Mouse (Mus musculus): ENCODE data around the gene Usf2. TPM values are rescaled to one million over a fixed set of nuclear protein-coding genes. Genes with fewer than 3 reads are reported as not detected.

Gene Usf2
- 28.7 and 33.5 TPM in 2 replicates for polyA plus RNA-seq (2016; fragmentation: Nextera tagmentation; extraction: Ambion mirVana)

DNA sequence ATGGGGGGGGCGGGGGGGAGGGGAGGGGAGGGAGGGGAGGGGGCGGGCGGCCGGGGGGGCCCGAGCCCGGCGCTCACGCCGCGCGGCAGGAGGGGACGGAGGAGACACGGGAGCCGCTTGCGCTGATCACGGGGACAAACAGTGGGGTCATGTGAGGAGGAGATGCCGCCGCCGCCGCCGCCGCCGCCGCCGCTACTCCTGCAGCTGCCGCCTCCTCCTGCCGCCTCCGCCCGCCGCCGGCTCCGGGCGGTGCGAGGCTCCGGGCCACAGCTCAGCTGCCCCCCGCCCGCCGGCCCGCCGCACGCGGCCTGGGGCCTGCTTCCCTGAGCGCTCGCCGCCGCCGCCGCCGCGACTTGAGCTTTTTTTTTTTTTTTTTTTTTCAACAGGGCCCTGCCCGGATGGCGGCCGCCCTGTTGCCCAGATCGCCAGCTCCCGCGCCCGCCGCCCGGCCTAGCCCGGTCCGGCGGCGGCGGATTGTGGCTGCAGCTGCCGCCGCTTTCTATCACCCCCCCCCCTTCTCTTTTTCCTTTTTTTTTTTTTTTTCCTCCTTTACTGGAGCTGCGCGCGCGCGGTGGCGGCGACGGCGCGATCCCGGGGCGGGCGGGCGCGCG, at the start of gene Usf2:
Usf2 (minus strand) TSS at position 48 of the 611 bp plus-strand sequence.
- Histone ChIP-seq H3K4me3 (peak within 1 kb of the TSS; percentile 94), H3K4me1 (peaks cover 19% of the 10 kb centered on the region), H3K9me3 (replicated peaks) (no peaks in the 10 kb centered on the region), H3K36me3 (peaks cover 61% of the 10 kb centered on the region), H3K27ac (peak within 1 kb of the TSS; percentile 100), H3K27me3 (ENCODE audit: low read depth, poor library complexity, severe bottlenecking) (no peaks in the 10 kb centered on the region)
- peak; percentile 87 for DNase-seq (ENCODE audit: low spot score)
- 6% methylated on average over 62 of the region's 82 CpGs for WGBS

DNA sequence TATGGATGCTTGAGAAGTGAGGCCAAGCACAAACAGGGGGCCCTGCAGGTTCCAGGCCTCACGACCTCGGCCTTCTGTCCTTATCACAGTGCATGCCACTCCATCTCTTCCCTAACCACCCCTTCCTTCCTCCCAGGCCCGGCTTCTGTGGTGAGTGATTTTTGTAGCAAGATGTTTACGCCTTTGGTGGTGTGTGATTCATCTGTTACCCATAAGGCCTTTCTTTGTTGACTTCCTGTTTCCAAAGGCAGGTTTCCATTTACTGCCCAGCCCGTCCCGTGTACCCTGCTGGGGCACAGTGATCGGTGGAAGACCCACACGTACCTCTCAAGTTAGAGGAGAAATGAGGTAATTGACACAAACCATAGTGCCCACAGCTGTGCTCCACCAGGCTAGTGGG, 46.0 kb upstream of the Usf2 start:
- Histone ChIP-seq H3K27me3 (ENCODE audit: low read depth, poor library complexity, severe bottlenecking) (no peaks in the 10 kb centered on the region), H3K4me3 (no peak overlapping the region), H3K27ac (no peak overlapping the region), H3K36me3 (no peaks in the 10 kb centered on the region), H3K9me3 (replicated peaks) (no peaks in the 10 kb centered on the region), H3K4me1 (peaks cover 12% of the 10 kb centered on the region)
- no peak for DNase-seq (ENCODE audit: low spot score)
- WGBS, result 76% methylated on average over 8 of the region's 8 CpGs

DNA sequence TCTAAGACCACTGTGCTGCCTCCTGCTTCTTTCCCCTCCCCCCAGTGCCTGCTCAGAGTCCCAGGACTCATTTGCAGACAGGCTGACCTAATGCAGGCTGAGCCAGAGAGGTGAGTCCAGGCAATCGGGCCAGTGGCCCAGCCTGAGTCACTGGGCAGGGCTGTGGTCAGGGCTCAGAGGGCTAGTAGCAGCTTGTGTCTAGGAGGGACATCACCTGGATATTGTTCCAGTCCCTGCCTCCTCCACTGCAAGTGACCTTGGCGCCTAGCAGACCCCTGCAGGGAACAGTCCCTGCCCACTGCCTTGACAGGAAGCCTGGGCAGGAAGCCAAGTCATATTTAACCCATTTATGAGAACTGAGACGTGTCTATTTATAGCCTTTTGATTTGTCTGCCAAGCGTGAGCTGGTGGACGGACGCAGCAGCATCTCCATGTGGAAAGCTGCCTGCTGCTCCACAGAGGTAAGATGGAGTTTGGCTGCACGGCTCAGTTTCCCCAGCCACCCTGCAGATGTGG, 44.0 kb upstream of the Usf2 start:
- DNase-seq (ENCODE audit: low spot score), result peak; percentile 35
- Histone ChIP-seq H3K27me3 (ENCODE audit: low read depth, poor library complexity, severe bottlenecking) (no peaks in the 10 kb centered on the region), H3K4me1 (peaks cover 12% of the 10 kb centered on the region), H3K27ac (peak overlapping the region; percentile 67), H3K4me3 (no peak overlapping the region), H3K36me3 (no peaks in the 10 kb centered on the region), H3K9me3 (replicated peaks) (peaks cover 2% of the 10 kb centered on the region; the same call in 1 of the 2 replicates)
- 61% methylated on average over 7 of the region's 7 CpGs for WGBS

DNA sequence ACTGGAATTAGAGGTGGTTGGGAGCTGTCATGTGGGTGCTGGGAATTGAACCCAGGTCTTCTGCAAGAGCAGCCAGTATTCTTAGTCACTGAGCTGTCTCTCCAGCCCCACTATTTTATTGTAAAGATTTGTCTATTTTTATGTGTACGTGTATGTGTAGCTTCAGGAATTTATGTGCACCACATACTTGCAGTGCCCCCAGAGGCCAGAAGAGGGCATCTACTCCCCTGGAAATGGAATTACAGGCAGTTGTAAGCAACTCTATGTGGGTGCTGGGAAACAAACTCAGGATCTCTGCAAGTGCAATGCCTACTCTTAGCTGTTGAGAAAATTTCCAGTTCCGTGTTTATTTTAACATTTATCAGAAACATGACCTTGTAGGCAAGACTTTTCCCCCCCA, 39.9 kb upstream of the Usf2 start:
- no peaks in the 10 kb centered on the region for H3K27me3 ChIP-seq (ENCODE audit: low read depth, poor library complexity, severe bottlenecking)
- peaks cover 14% of the 10 kb centered on the region for H3K4me1 ChIP-seq
- peaks cover 2% of the 10 kb centered on the region; the same call in 1 of the 2 replicates for H3K9me3 ChIP-seq (replicated peaks)
- no peak overlapping the region for H3K27ac ChIP-seq
- H3K36me3 ChIP-seq, result no peaks in the 10 kb centered on the region
- no peak for DNase-seq (ENCODE audit: low spot score)
- H3K4me3 ChIP-seq, result no peak overlapping the region
- WGBS, result 94% methylated on average over 2 of the region's 2 CpGs

DNA sequence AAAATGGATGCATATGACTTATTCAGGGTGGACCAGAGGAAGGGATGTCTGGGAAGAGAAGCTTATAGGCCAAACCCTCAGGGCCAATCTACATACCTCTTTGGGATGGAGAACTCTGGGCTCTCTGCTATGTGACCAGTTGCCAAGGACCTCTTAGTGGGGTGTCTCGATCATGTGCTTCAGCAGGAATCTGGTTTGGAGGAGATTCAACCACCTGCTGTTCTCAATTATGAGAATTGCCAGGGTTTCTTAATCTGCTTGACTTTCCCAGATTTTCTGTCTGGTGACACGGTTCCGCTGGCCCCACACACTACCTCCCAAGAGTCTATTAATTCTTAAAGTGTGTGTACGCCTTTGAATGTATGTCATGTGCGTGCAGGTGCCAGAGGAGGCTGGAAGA, 37.4 kb upstream of the Usf2 start:
- no peak overlapping the region for H3K4me3 ChIP-seq
- peaks cover 2% of the 10 kb centered on the region; the same call in 1 of the 2 replicates for H3K9me3 ChIP-seq (replicated peaks)
- H3K27me3 ChIP-seq (ENCODE audit: low read depth, poor library complexity, severe bottlenecking), result no peaks in the 10 kb centered on the region
- whole genome bisulfite sequencing, result 89% methylated on average over 5 of the region's 5 CpGs
- no peak for DNase-seq (ENCODE audit: low spot score)
- H3K4me1 ChIP-seq, result 0 out of 2 replicates have a peak, but pooled peaks cover 2% of the 10 kb centered on the region
- H3K27ac ChIP-seq, result no peak overlapping the region
- no peaks in the 10 kb centered on the region for H3K36me3 ChIP-seq

DNA sequence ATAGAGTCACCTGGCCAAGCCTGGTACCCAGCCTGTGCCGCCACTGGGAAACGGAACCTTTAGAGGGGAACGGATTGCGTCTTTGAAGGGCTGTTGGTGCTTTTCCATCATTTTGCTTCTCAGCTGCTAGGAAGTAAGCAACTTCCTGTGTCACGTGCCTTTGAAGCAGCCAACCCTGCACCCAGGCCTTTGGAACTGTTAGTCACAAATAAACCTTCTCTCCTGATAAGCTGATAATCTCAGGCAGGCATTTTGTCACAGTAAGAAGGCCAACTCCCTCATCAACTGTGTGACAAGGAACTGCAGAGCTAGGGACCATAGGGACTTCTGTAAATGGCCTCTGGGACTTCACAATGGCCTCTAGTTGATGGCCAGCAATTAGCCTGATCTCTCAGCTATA, 35.5 kb upstream of the Usf2 start:
- 79% methylated on average over 5 of the region's 5 CpGs for WGBS
- Histone ChIP-seq H3K27me3 (ENCODE audit: low read depth, poor library complexity, severe bottlenecking) (no peaks in the 10 kb centered on the region), H3K36me3 (no peaks in the 10 kb centered on the region), H3K27ac (no peak overlapping the region), H3K4me3 (no peak overlapping the region), H3K4me1 (0 out of 2 replicates have a peak, but pooled peaks cover 2% of the 10 kb centered on the region), H3K9me3 (replicated peaks) (peaks cover 2% of the 10 kb centered on the region; the same call in 1 of the 2 replicates)
- no peak for DNase-seq (ENCODE audit: low spot score)

DNA sequence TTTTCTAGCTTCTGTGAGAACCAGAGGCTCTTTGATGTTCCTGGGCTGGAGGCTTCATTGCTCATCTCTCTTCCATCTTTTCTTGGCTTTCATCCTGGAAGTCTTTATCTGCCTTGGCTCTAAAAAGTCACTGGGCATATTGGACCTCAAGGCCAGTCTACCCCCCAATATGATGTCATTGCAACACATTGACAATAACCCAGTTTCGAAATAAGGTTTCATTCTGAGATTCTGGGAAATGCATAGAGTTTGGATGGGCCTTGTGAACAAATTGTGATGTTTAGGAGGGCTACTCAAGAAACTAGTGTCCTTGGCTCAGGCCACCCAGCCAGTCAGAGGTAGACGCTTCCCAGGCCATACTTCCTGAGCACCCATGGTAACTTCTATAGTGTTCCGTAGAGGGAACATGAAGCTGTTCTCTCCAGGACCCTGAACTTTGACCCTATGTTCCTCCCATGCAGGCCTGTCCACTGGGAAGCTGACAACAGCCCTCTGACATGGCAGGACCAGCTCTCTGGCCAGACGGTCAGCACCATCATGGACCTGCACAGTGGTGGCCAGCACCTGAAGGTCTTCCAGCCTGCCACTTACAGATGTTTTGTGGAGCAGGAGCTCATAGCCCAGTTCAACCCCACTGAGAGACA, 32.0 kb upstream of the Usf2 start:
- Histone ChIP-seq H3K27me3 (ENCODE audit: low read depth, poor library complexity, severe bottlenecking) (no peaks in the 10 kb centered on the region), H3K36me3 (no peaks in the 10 kb centered on the region), H3K9me3 (replicated peaks) (no peaks in the 10 kb centered on the region), H3K4me3 (no peak overlapping the region), H3K27ac (no peak overlapping the region), H3K4me1 (0 out of 2 replicates have a peak, but pooled peaks cover 2% of the 10 kb centered on the region)
- WGBS, result 90% methylated on average over 4 of the region's 4 CpGs
- DNase-seq (ENCODE audit: low spot score), result no peak

DNA sequence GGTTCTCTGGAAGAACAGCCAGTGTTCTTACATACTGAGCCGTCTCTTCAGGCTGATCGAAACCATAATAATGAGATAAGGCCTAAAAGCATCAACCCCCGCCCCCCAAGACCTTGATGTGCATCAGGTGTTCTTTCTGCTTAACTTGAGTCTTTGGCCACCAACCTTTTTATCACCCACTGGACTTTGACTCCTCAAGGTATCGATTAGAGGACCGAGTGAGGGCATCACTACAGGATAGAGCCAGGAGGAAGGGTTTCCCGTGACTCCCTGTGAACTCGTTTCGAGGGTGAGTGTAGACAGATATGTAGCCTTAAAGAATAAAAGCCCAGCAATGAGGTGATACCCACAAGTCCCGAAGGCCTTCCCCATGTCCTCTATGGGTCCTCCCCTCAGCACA, 28.8 kb upstream of the Usf2 start:
- Histone ChIP-seq H3K4me1 (no peaks in the 10 kb centered on the region), H3K27me3 (ENCODE audit: low read depth, poor library complexity, severe bottlenecking) (no peaks in the 10 kb centered on the region), H3K27ac (no peak overlapping the region), H3K36me3 (no peaks in the 10 kb centered on the region), H3K9me3 (replicated peaks) (no peaks in the 10 kb centered on the region), H3K4me3 (no peak overlapping the region)
- DNase-seq (ENCODE audit: low spot score), result no peak
- WGBS, result 85% methylated on average over 9 of the region's 9 CpGs

DNA sequence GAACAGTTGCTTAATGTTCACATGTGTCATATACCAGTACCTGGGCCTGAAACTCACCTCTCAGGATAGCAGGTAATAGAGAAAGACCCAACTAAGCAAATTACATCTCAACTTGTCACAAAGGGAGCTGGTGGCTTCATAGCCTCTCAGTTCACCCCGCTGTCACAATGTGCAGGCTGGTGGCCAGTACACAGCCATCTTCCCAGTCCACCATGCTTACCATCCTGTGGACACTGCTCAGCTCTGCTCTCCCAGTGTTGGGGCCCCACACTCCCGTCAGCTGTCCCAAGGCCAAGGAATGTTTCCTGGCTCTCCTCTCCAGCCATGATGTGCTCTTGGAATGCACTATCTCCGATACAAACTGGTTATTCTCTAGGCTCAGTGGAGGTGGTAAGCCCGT, 25.1 kb upstream of the Usf2 start:
- no peak overlapping the region for H3K27ac ChIP-seq
- WGBS, result 89% methylated on average over 4 of the region's 4 CpGs
- no peaks in the 10 kb centered on the region for H3K9me3 ChIP-seq (replicated peaks)
- no peaks in the 10 kb centered on the region for H3K27me3 ChIP-seq (ENCODE audit: low read depth, poor library complexity, severe bottlenecking)
- no peak for DNase-seq (ENCODE audit: low spot score)
- no peak overlapping the region for H3K4me3 ChIP-seq
- no peaks in the 10 kb centered on the region for H3K4me1 ChIP-seq
- H3K36me3 ChIP-seq, result no peaks in the 10 kb centered on the region

DNA sequence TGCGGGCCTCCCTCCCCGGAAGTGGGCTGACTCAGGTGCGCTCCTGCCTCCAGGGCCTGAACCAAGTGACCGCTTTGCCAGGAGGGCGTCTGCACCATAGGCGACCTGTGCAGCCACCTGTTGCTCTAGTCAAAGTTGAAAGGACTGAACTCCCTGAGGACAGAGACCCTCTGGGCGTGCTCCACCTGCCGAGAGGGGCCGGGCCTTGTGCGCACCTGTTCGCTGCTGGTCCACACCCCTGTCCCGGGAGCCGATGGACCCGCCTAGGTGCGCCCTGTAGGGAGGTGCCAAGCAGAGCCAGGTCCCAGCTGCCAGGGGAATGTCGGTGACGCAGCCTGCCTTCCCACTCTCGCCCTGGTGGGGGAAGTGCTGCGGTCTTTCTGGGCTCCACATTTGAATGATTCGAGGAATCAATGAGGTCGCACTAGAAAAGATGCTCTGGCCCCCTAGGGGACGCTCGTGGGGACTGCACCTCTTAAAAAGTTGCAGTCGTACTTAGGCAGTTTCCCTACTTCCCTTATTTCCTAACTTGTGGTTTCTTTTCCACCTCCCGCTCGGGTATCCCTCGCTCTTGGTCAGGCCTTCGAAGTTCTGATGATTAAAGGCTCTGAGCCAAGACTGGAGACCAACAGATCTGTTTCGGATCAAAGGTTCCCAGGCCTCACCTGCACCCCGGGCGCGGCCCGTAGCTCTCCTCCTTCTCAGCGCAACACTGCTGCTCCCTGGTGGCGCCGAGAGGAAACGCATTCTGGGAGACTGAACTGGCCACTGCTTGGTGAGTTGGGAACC, 17.1 kb upstream of the Usf2 start, which contains the start of gene Fam187b:
Fam187b (plus strand) TSS at position 290 of the 789 bp plus-strand sequence.
- peak; percentile 89 for DNase-seq (ENCODE audit: low spot score)
- H3K4me3 ChIP-seq, result peak within 1 kb of the TSS; percentile 50
- peaks cover 24% of the 10 kb centered on the region for H3K4me1 ChIP-seq
- under 1% methylated on average over 37 of the region's 37 CpGs for WGBS
- peak within 1 kb of the TSS; percentile 75 for H3K27ac ChIP-seq
- peaks cover 4% of the 10 kb centered on the region; the same call in 1 of the 2 replicates for H3K36me3 ChIP-seq
- peaks cover 25% of the 10 kb centered on the region for H3K27me3 ChIP-seq (ENCODE audit: low read depth, poor library complexity, severe bottlenecking)
- no peaks in the 10 kb centered on the region for H3K9me3 ChIP-seq (replicated peaks)

DNA sequence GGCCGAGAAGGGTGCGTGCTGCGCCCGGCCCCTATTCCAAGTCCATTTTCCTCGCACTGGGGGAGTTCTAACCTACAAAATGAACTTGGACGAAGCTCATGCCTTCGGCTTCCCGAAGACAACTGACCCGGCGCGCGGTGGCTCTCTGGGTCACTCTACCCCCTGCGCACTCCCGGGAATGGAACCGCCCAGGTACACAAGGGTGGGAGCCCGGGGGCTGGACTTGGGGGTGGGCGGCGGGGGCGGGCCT, 16.6 kb upstream of the Usf2 start, which contains the start of gene Lsr:
Lsr (minus strand) TSS at position 214 of the 250 bp plus-strand sequence.
- H3K9me3 ChIP-seq (replicated peaks), result no peaks in the 10 kb centered on the region
- peaks cover 25% of the 10 kb centered on the region for H3K4me1 ChIP-seq
- H3K4me3 ChIP-seq, result peak within 1 kb of the TSS; percentile 50
- peak within 1 kb of the TSS; percentile 75 for H3K27ac ChIP-seq
- peaks cover 25% of the 10 kb centered on the region for H3K27me3 ChIP-seq (ENCODE audit: low read depth, poor library complexity, severe bottlenecking)
- peak; percentile 70 for DNase-seq (ENCODE audit: low spot score)
- WGBS, result under 1% methylated on average over 19 of the region's 19 CpGs
- H3K36me3 ChIP-seq, result peaks cover 4% of the 10 kb centered on the region; the same call in 1 of the 2 replicates

DNA sequence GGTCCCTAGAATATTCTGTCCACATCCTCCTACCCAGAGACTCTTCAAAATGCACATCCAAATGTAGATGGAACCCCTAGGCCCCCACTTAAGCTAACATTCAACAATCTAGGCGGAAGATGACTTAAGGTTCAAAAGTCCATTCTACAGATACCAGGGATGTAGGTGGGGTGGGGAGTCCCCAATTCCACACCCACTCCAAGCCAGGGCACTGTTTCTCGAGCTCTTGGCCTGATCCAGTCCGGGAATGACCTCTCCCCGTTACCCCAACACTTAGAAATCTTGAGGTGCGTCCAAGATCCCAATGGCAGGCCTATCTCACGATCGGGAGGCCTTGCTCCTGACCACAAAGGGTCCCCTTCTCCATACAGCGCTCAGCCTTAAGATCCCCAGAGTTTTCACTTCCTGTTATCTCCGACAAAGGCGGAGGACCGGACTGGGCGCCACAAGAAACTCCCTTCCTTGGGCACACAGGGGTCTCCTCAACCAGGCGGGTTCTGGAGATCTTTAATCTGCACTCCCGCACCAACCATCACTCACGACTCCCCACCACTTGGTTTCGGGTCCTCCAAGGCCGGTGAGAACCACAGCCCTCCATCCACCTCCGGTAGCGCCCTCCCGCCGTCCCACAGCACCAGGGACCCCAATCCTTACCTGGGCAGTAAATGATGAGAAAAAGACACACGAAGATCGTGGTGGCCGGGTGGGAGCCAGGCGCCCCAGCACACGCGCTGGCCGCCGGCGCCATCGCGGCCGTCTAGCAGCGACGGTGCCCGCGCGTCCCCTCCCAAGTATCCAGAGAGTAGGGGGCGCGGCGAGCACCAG, 16.0 kb upstream of the Usf2 start:
- Histone ChIP-seq H3K9me3 (replicated peaks) (no peaks in the 10 kb centered on the region), H3K27ac (peak overlapping the region; percentile 74), H3K36me3 (peaks cover 4% of the 10 kb centered on the region; the same call in 1 of the 2 replicates), H3K4me3 (peak overlapping the region; percentile 50), H3K27me3 (ENCODE audit: low read depth, poor library complexity, severe bottlenecking) (peaks cover 25% of the 10 kb centered on the region), H3K4me1 (peaks cover 26% of the 10 kb centered on the region)
- 4% methylated on average over 41 of the region's 41 CpGs for WGBS
- DNase-seq (ENCODE audit: low spot score), result no peak
